Mouse (Mus musculus): ENCODE measurements around the gene Mapkap1. TPM values are rescaled to one million over a fixed set of nuclear protein-coding genes. Genes with fewer than 3 reads are reported as not detected.

The Mapkap1 gene
- polyA plus RNA-seq, 1 experiment: 43.7 TPM

GRCm38 (mm10) chr2:34647410-34647809 is 240.8 kb downstream of the Mapkap1 start:
- Histone ChIP-seq H3K4me1 (ENCODE audit: control insufficient read depth, insufficient read depth, low read length) (peaks cover 6% of the 10 kb centered on the region; the same call in 1 of the 2 replicates), H3K4me3 (replicated peaks; ENCODE audit: extremely low read depth, low read depth, low read length) (no peak overlapping the region)
- no peak for DNase-seq
- WGBS: 65% methylated on average over 11 of the region's 11 CpGs
- TF ChIP-seq POLR2A (IDR thresholded peaks at IDR 0.05; ENCODE audit: borderline replicate concordance, extremely low read depth, low read depth, low read length) (no peak), CTCF (IDR thresholded peaks at IDR 0.05; ENCODE audit: insufficient read depth, low read length) (no peak)

- DNase-seq: no peak
- H3K4me1 ChIP-seq (ENCODE audit: control insufficient read depth, insufficient read depth, low read length): no peaks in the 10 kb centered on the region
Measured at GRCm38 (mm10) chr2:34667820-34668219, 261.2 kb downstream of the Mapkap1 start.

GRCm38 (mm10) chr2:34668440-34669191 is 262.0 kb downstream of the Mapkap1 start:
- WGBS: 44% methylated on average over 17 of the region's 17 CpGs
- no peak for DNase-seq
- TF ChIP-seq POLR2A (IDR thresholded peaks at IDR 0.05; ENCODE audit: borderline replicate concordance, extremely low read depth, low read depth, low read length) (no peak), CTCF (IDR thresholded peaks at IDR 0.05; ENCODE audit: insufficient read depth, low read length) (no peak)
- no peak overlapping the region for H3K4me3 ChIP-seq (replicated peaks; ENCODE audit: extremely low read depth, low read depth, low read length)
- no peaks in the 10 kb centered on the region for H3K4me1 ChIP-seq (ENCODE audit: control insufficient read depth, insufficient read depth, low read length)

More at GRCm38 (mm10) chr2:34667820-34668219, 261.2 kb downstream of the Mapkap1 start:
- WGBS: 64% methylated on average over 10 of the region's 10 CpGs
- TF ChIP-seq CTCF (IDR thresholded peaks at IDR 0.05; ENCODE audit: insufficient read depth, low read length): no peak
- no peak overlapping the region for H3K4me3 ChIP-seq (replicated peaks; ENCODE audit: extremely low read depth, low read depth, low read length)

GRCm38 (mm10) chr2:34669203-34669746 is 262.7 kb downstream of the Mapkap1 start:
- TF ChIP-seq POLR2A (IDR thresholded peaks at IDR 0.05; ENCODE audit: borderline replicate concordance, extremely low read depth, low read depth, low read length): no peak
- no peak for TF ChIP-seq CTCF (IDR thresholded peaks at IDR 0.05; ENCODE audit: insufficient read depth, low read length)
- H3K4me1 ChIP-seq (ENCODE audit: control insufficient read depth, insufficient read depth, low read length): no peaks in the 10 kb centered on the region
- 44% methylated on average over 8 of the region's 8 CpGs for WGBS
- DNase-seq: no peak
- H3K4me3 ChIP-seq (replicated peaks; ENCODE audit: extremely low read depth, low read depth, low read length): no peak overlapping the region

- DNase-seq: no peak
- no peak overlapping the region for H3K4me3 ChIP-seq (replicated peaks; ENCODE audit: extremely low read depth, low read depth, low read length)
- WGBS: 48% methylated on average over 6 of the region's 6 CpGs
- TF ChIP-seq POLR2A (IDR thresholded peaks at IDR 0.05; ENCODE audit: borderline replicate concordance, extremely low read depth, low read depth, low read length) (no peak), CTCF (IDR thresholded peaks at IDR 0.05; ENCODE audit: insufficient read depth, low read length) (no peak)
- no peaks in the 10 kb centered on the region for H3K4me1 ChIP-seq (ENCODE audit: control insufficient read depth, insufficient read depth, low read length)
Measured at GRCm38 (mm10) chr2:34670470-34670869, 263.9 kb downstream of the Mapkap1 start.

GRCm38 (mm10) chr2:34671385-34672026 is 264.9 kb downstream of the Mapkap1 start:
- DNase-seq: peak; percentile 31
- peak overlapping the region; percentile 74 for H3K4me3 ChIP-seq (replicated peaks; ENCODE audit: extremely low read depth, low read depth, low read length)
- TF ChIP-seq POLR2A (IDR thresholded peaks at IDR 0.05; ENCODE audit: borderline replicate concordance, extremely low read depth, low read depth, low read length) (no peak; the same call in 1 of the 2 replicates), CTCF (IDR thresholded peaks at IDR 0.05; ENCODE audit: insufficient read depth, low read length) (peak; percentile 57)
- no peaks in the 10 kb centered on the region for H3K4me1 ChIP-seq (ENCODE audit: control insufficient read depth, insufficient read depth, low read length)
- WGBS: 17% methylated on average over 31 of the region's 31 CpGs

- TF ChIP-seq POLR2A (IDR thresholded peaks at IDR 0.05; ENCODE audit: borderline replicate concordance, extremely low read depth, low read depth, low read length): no peak
- TF ChIP-seq CTCF (IDR thresholded peaks at IDR 0.05; ENCODE audit: insufficient read depth, low read length): no peak
- Histone ChIP-seq H3K4me1 (ENCODE audit: control insufficient read depth, insufficient read depth, low read length) (no peaks in the 10 kb centered on the region), H3K4me3 (replicated peaks; ENCODE audit: extremely low read depth, low read depth, low read length) (no peak overlapping the region)
- DNase-seq: no peak
- 76% methylated on average over 11 of the region's 11 CpGs for WGBS
Measured at GRCm38 (mm10) chr2:34673846-34674245, 267.3 kb downstream of the Mapkap1 start.

Other genes with a start within 250 kb of the Mapkap1 start
- 11.1 and 14.7 TPM in 2 replicates for gene Pbx3, start 33.6 kb upstream of the Mapkap1 start, polyA plus RNA-seq (2012; rRNA removed)